Mouse (Mus musculus) lung, postnatal 25 days (tissue): ENCODE results near the gene Slc4a7.
A peak's percentile ranks its signal among the peaks of the same experiment; 100 is the strongest.
"Not testable (repeated sequence)": the region's sequence is repeated elsewhere in the genome, so short reads cannot be mapped to it uniquely, and the experiment has no call there.

ENCODE experiments used
- DNase-seq: peaks from one replicate; pipeline ENCODE4 v3.0.0; 2022; ENCODE audit warnings: low spot score

Gene Slc4a7

GRCm38 (mm10) chr14:14800332-14800731 is 98.3 kb downstream of the Slc4a7 start:
- no peak for DNase-seq

- DNase-seq = no peak
Observed at GRCm38 (mm10) chr14:14800810-14801209, 98.7 kb downstream of the Slc4a7 start.

GRCm38 (mm10) chr14:14803115-14803514 is 101.0 kb downstream of the Slc4a7 start, which contains the start of gene Nek10:
Gene Nek10 (plus strand): TSS chr14:14803415.
- DNase-seq = not testable (repeated sequence)

- no peak for DNase-seq
Observed at GRCm38 (mm10) chr14:14803921-14804517, 101.9 kb downstream of the Slc4a7 start.

GRCm38 (mm10) chr14:14804518-14805212 is 102.6 kb downstream of the Slc4a7 start:
- no peak for DNase-seq

- peak; percentile 69 for DNase-seq
Observed at GRCm38 (mm10) chr14:14832520-14833240, 130.6 kb downstream of the Slc4a7 start.

GRCm38 (mm10) chr14:14833498-14833897 is 131.4 kb downstream of the Slc4a7 start:
- no peak for DNase-seq

GRCm38 (mm10) chr14:14834266-14834665 is 132.2 kb downstream of the Slc4a7 start:
- no peak for DNase-seq

GRCm38 (mm10) chr14:14837627-14838026 is 135.5 kb downstream of the Slc4a7 start:
- DNase-seq = no peak

- DNase-seq = peak; percentile 30
Observed at GRCm38 (mm10) chr14:14838109-14838508, 136.0 kb downstream of the Slc4a7 start.

GRCm38 (mm10) chr14:14842734-14843530 is 140.9 kb downstream of the Slc4a7 start:
- DNase-seq = peak; percentile 14
